Mouse (Mus musculus) adrenal gland, postnatal 25 days (tissue): ENCODE data around the gene Olfr594. TPM values are rescaled to one million over a fixed set of nuclear protein-coding genes. Genes with fewer than 3 reads are reported as not detected.
"Not testable (repeated sequence)": the region's sequence is repeated elsewhere in the genome, so short reads cannot be mapped to it uniquely, and the experiment has no call there.

Experiments
- DNase-seq: peaks from one replicate; pipeline ENCODE4 v3.0.0; 2021; ENCODE audit warnings: mixed read lengths
- long read RNA-seq: library from polyadenylated mRNA; stranded (forward); transcript quantifications from one replicate; pipeline ENCODE4 v2.0.0, GENCODE M21; 2021
- microRNA-seq, 2 experiments: library from miRNA; unstranded; fragments of <30 nt; microRNA quantifications; one replicate each; pipeline ENCODE4 v1.2.0; 2021
- total RNA-seq: library from RNA; stranded (reverse); gene quantifications from 2 replicates; pipeline ENCODE4 v1.2.3, GENCODE M21; 2021

Olfr594 gene
- total RNA-seq = not detected in 2 replicates
- long read RNA-seq = 0 reads

DNA sequence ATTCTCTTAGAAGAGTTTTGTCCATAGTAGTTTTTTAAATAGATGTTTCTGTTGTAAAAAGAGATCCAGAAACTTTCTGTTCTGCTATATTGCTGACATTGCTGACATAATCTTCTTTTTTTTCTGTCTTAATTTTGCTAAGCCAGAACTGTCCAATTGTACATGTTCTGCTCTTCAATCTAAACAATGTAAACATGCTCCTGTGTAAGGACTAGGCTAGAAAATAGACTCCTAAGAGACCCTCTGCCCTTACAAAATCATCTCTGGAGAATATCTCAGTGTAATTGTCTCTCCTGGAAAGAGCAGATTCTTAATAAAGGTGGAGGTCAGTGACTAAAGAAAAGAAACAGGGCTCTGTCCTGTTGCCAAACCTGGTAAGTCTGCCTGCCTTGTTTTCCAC lies at the start of gene Olfr594:
Gene Olfr594, plus strand, starts transcription at position 301 of the 400 bp plus-strand sequence.
- no peak for DNase-seq

DNA sequence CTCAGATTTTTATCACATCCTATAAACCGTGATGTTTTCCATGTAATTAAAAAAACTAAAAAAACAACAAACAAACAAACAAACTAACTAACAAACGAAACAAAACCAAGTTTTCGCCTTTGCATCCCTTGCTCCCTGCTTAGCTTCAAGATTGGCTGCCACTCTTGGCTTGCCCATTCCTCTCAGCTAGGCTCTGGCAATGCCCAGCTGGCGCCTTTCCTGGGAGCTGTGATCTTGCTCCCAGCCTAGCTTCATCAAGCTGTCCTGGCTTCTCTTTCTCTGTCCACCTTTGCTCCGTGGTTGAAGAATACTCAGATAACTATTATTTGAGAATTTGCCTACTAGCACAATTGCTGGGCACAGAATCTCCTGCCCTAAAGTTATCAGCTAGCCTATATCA lies 47.1 kb upstream of the Olfr594 start:
- no peak for DNase-seq

DNA sequence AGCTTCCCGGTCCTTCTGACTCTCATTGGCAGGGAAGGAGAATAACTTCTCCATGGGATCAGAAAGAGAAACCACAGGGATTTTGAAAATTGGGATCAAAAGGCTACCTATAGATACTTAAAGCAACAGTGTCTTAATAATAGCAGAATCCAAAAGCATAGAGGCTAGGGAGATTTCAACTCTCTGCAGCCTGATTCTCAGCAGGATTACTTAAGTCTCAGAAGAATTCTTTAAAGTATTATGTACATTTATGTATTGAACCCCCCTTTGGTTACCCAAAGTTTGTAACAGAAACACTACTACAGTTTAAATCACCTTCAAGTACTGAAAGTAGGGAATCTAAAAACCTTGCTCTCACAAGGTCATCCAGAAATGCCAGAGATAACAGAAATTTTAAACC lies 38.6 kb upstream of the Olfr594 start, which contains the start of gene Olfr591:
Gene Olfr591, minus strand, starts transcription at position 101 of the 400 bp plus-strand sequence.
- no peak for DNase-seq

DNA sequence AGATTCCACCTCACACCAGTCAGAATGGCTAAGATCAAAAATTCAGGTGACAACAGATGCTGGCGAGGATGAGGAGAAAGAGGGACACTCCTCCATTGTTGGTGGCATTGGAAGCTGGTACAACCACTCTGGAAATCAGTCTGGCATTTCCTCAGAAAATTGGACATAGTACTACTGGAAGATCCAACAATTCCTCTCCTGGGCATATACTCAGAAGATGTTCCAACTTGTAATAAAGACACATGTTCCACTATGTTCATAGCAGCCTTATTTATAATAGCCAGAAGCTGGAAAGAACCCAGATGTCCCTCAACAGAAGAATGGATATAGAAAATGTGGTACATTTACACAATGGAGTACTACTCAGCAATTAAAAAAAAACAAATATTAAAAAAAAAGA lies 32.3 kb upstream of the Olfr594 start, which contains the start of gene Olfr592:
Gene Olfr592, plus strand, starts transcription at position 301 of the 400 bp plus-strand sequence.
- not testable (repeated sequence) for DNase-seq

DNA sequence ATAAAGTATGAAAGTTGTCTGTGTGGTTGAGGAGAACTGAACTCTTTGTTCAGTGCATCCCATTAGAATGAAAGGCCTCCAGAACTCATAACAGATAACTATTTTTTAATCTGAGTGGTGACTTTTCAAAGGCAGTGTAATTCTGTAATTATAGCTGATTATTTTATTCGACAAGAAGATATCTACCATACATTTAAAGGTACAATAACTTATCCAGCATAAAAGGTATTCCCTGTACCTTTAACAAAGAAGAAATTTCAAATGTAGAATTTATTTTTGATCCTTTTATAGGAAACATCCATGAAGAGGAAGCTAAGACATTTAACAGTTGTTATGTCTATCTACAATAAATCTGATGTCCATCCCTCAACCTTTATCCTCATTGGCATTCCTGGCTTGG lies 5.2 kb upstream of the Olfr594 start, which contains the start of gene Olfr593:
Gene Olfr593, plus strand, starts transcription at position 301 of the 400 bp plus-strand sequence.
- DNase-seq = no peak

- not testable (repeated sequence) for DNase-seq
These were observed 4.7 kb upstream of the Olfr594 start for GRCm38 (mm10) chr7:103212050-103212449.

GRCm38 (mm10) chr7:103252405-103252804 lies 35.6 kb downstream of the Olfr594 start, which contains the start of gene Usp17ld:
Gene Usp17ld (minus strand): TSS chr7:103252505.
- not testable (repeated sequence) for DNase-seq

Small RNA genes within 50 kb of the gene (microRNA-seq; reads per million reads assigned to microRNA genes)
- gene Gm23550 (0 reads per million in 2 experiments), gene Gm25171 (0 reads per million in 2 experiments)

Other genes starting within 250 kb of the Olfr594 start
- not detected in 2 replicates for gene Olfr577, start 241.1 kb upstream of the Olfr594 start, total RNA-seq
- gene Olfr578, start 227.7 kb upstream of the Olfr594 start, total RNA-seq = not detected in 2 replicates
- gene Olfr582, start 179.0 kb upstream of the Olfr594 start, total RNA-seq = not detected in 2 replicates
- gene Olfr583, start 165.7 kb upstream of the Olfr594 start, total RNA-seq = not detected in 2 replicates
- not detected in 2 replicates for gene Olfr584, start 135.1 kb upstream of the Olfr594 start, total RNA-seq
- gene Olfr585, start 119.3 kb upstream of the Olfr594 start, total RNA-seq = not detected in 2 replicates
- not detected in 2 replicates for gene Olfr586, start 91.4 kb upstream of the Olfr594 start, total RNA-seq
- gene Olfr588-ps1, start 76.1 kb upstream of the Olfr594 start, total RNA-seq = not detected in 2 replicates
- not detected in 2 replicates for gene Olfr589, start 60.6 kb upstream of the Olfr594 start, total RNA-seq
- not detected in 2 replicates for gene Olfr591, start 38.7 kb upstream of the Olfr594 start, total RNA-seq
- gene Olfr592, start 32.2 kb upstream of the Olfr594 start, total RNA-seq = not detected in 2 replicates
- gene Olfr593, start 5.1 kb upstream of the Olfr594 start, total RNA-seq = not detected in 2 replicates
- gene Usp17ld, start 35.5 kb downstream of the Olfr594 start, total RNA-seq = not detected in 2 replicates
- gene Olfr596, start 88.7 kb downstream of the Olfr594 start, total RNA-seq = not detected in 2 replicates
- not detected in 2 replicates for gene Olfr597, start 99.3 kb downstream of the Olfr594 start, total RNA-seq
- not detected in 2 replicates for gene Olfr598, start 106.6 kb downstream of the Olfr594 start, total RNA-seq
- gene Olfr599, start 118.9 kb downstream of the Olfr594 start, total RNA-seq = not detected in 2 replicates
- not detected in 2 replicates for gene Olfr600, start 132.7 kb downstream of the Olfr594 start, total RNA-seq
- gene Olfr601, start 145.7 kb downstream of the Olfr594 start, total RNA-seq = not detected in 2 replicates
- not detected in 2 replicates for gene Olfr603, start 169.2 kb downstream of the Olfr594 start, total RNA-seq
- gene Usp17lc, start 198.1 kb downstream of the Olfr594 start, total RNA-seq = not detected in 2 replicates
- gene Olfr605, start 228.4 kb downstream of the Olfr594 start, total RNA-seq = not detected in 2 replicates
- gene Olfr606, start 232.1 kb downstream of the Olfr594 start, total RNA-seq = not detected in 2 replicates
- not detected in 2 replicates for gene Olfr607, start 247.2 kb downstream of the Olfr594 start, total RNA-seq